Mouse (Mus musculus) MEL (cell line): ENCODE measurements around the gene Zfp146. TPM values are rescaled to one million over a fixed set of nuclear protein-coding genes. Genes with fewer than 3 reads are reported as not detected.
"Not testable (repeated sequence)": the region's sequence is repeated elsewhere in the genome, so short reads cannot be mapped to it uniquely, and the experiment has no call there.

Experiments used
- DNase-seq: peaks from one replicate; pipeline ENCODE4 v3.0.0; 2011; ENCODE audit warnings: low read depth, low spot score
- H3K27ac ChIP-seq: 2 replicates; pipeline ENCODE4 v1.5.1; 2012; ENCODE audit warnings: low read depth, mild to moderate bottlenecking, control low read depth, low read length, moderate library complexity; ENCODE audit not compliant: control insufficient read depth
- H3K27me3 ChIP-seq, 2 experiments: fragments of 150-350 bp in 1 of 2; sonication (generic) in 1 of 2; 2 replicates each; pipeline ENCODE4 v1.6.1; 2012; ENCODE audit warnings: low read length in 2 of 2, mild to moderate bottlenecking in 2 of 2, improper control_type of control experiment in 1 of 2, moderate library complexity in 1 of 2; ENCODE audit not compliant: insufficient read depth in 2 of 2, control insufficient read depth in 1 of 2
- H3K36me3 ChIP-seq, 2 experiments: 2 replicates each; pipeline ENCODE4 v1.6.1; 2012 to 2014; ENCODE audit warnings: low read length in 2 of 2, improper control_type of control experiment in 1 of 2, inconsistent platforms in 1 of 2, mild to moderate bottlenecking in 1 of 2; ENCODE audit not compliant: insufficient read depth in 2 of 2, control insufficient read depth in 1 of 2
- H3K4me1 ChIP-seq, 2 experiments: fragments of 150-350 bp in 1 of 2; sonication (generic) in 1 of 2; 2 replicates each; pipeline ENCODE4 v1.6.1; 2012; ENCODE audit warnings: low read length in 2 of 2, improper control_type of control experiment in 1 of 2, mild to moderate bottlenecking in 1 of 2; ENCODE audit not compliant: insufficient read depth in 2 of 2, control insufficient read depth in 1 of 2
- H3K4me3 ChIP-seq, 2 experiments: fragments of 150-350 bp in 1 of 2; sonication (generic) in 1 of 2; 2 replicates each; pipeline ENCODE4 v1.5.1; 2012; ENCODE audit warnings: low read depth in 2 of 2, low read length in 2 of 2, mild to moderate bottlenecking in 2 of 2, moderate library complexity in 2 of 2, control low read depth in 1 of 2, improper control_type of control experiment in 1 of 2; ENCODE audit not compliant: control insufficient read depth in 1 of 2, insufficient read depth in 1 of 2
- H3K79me2 ChIP-seq: 2 replicates; pipeline ENCODE4 v1.6.1; 2012; ENCODE audit warnings: mild to moderate bottlenecking, low read length, moderate library complexity; ENCODE audit not compliant: control insufficient read depth, poor library complexity, insufficient read depth
- H3K9ac ChIP-seq: 2 replicates; pipeline ENCODE4 v1.6.1; 2012; ENCODE audit warnings: low read depth, mild to moderate bottlenecking, control low read depth, low read length, moderate library complexity; ENCODE audit not compliant: control insufficient read depth, poor library complexity, severe bottlenecking
- H3K9me3 ChIP-seq: fragments of 150-350 bp; sonication (generic); replicated peaks from 2 replicates; pipeline ENCODE4 v1.6.1; 2012; ENCODE audit warnings: mild to moderate bottlenecking, low read length, improper control_type of control experiment, moderate library complexity; ENCODE audit not compliant: insufficient read depth
- CHD1 ChIP-seq: IDR thresholded peaks from 2 replicates; pipeline ENCODE4 v1.6.1; 2012; ENCODE audit warnings: low read depth, mild to moderate bottlenecking, inconsistent platforms, low read length, improper control_type of control experiment
- CHD2 ChIP-seq: IDR thresholded peaks from 2 replicates; pipeline ENCODE4 v1.6.1; 2011; ENCODE audit warnings: low read length, improper control_type of control experiment
- ELF1 ChIP-seq: IDR thresholded peaks from 2 replicates; pipeline ENCODE4 v1.6.1; 2014; ENCODE audit warnings: low read depth, mild to moderate bottlenecking, inconsistent platforms, low read length, improper control_type of control experiment, moderate library complexity
- EP300 ChIP-seq, 2 experiments: IDR thresholded peaks; 2 replicates each; pipeline ENCODE4 v1.6.1; 2011; ENCODE audit warnings: improper control_type of control experiment in 2 of 2, low read length in 2 of 2, low read depth in 1 of 2, mild to moderate bottlenecking in 1 of 2
- ETS1 ChIP-seq: IDR thresholded peaks from 2 replicates; pipeline ENCODE4 v1.6.1; 2012; ENCODE audit warnings: low read depth, mild to moderate bottlenecking, inconsistent platforms, low read length, improper control_type of control experiment, moderate library complexity
- GATA1 ChIP-seq: IDR thresholded peaks from 2 replicates; pipeline ENCODE4 v1.6.1; 2011; ENCODE audit warnings: low read depth, low read length, improper control_type of control experiment
- HCFC1 ChIP-seq: IDR thresholded peaks from 2 replicates; pipeline ENCODE4 v1.6.1; 2012; ENCODE audit warnings: low read depth, mild to moderate bottlenecking, inconsistent platforms, low read length, improper control_type of control experiment, moderate library complexity
- JUND ChIP-seq: IDR thresholded peaks from 2 replicates; pipeline ENCODE4 v1.6.1; 2011; ENCODE audit warnings: low read depth, mild to moderate bottlenecking, improper control_type of control experiment, low read length
- MAX ChIP-seq: IDR thresholded peaks from 2 replicates; pipeline ENCODE4 v1.6.1; 2011; ENCODE audit warnings: low read length, improper control_type of control experiment
- MEF2A ChIP-seq: IDR thresholded peaks from 2 replicates; pipeline ENCODE4 v1.6.1; 2014; ENCODE audit warnings: low read depth, mild to moderate bottlenecking, inconsistent platforms, low read length, improper control_type of control experiment; ENCODE audit not compliant: poor library complexity, insufficient replicate concordance, severe bottlenecking; ENCODE audit errors: extremely low read depth
- SIN3A ChIP-seq: IDR thresholded peaks from 2 replicates; pipeline ENCODE4 v1.6.1; 2012; ENCODE audit warnings: low read length, improper control_type of control experiment, inconsistent platforms
- TAL1 ChIP-seq: IDR thresholded peaks from 2 replicates; pipeline ENCODE4 v1.6.1; 2012; ENCODE audit warnings: mild to moderate bottlenecking, inconsistent platforms, low read length, moderate library complexity, mixed read lengths
- TBP ChIP-seq: IDR thresholded peaks from 2 replicates; pipeline ENCODE4 v1.8.0; 2011; ENCODE audit warnings: low read depth, low read length, improper control_type of control experiment
- UBTF ChIP-seq: IDR thresholded peaks from 2 replicates; pipeline ENCODE4 v1.6.1; 2012; ENCODE audit warnings: low read depth, mild to moderate bottlenecking, inconsistent platforms, low read length, improper control_type of control experiment, moderate library complexity, borderline replicate concordance; ENCODE audit not compliant: insufficient read depth
- ZMIZ1 ChIP-seq: IDR thresholded peaks from 2 replicates; pipeline ENCODE4 v1.6.1; 2012; ENCODE audit warnings: low read depth, mild to moderate bottlenecking, inconsistent platforms, low read length, improper control_type of control experiment, moderate library complexity
- ZNF384 ChIP-seq: IDR thresholded peaks from 2 replicates; pipeline ENCODE4 v1.6.1; 2012; ENCODE audit warnings: low read depth, mild to moderate bottlenecking, inconsistent platforms, low read length, improper control_type of control experiment
- polyA plus RNA-seq, 2 experiments: library from polyadenylated mRNA; stranded (reverse) in 1 of 2; unstranded in 1 of 2; fragments of >175 nt in 1 of 2; fragments of >200 nt in 1 of 2; gene quantifications; 2 replicates each; pipeline versions ENCODE4 v1.2.1 to v1.2.4; 2012; ENCODE audit warnings: low replicate concordance in 2 of 2, low read depth in 1 of 2; ENCODE audit not compliant: insufficient read length in 2 of 2, insufficient read depth in 1 of 2, missing spikeins in 1 of 2
- total RNA-seq: library from RNA; depleted of rRNA; stranded (reverse); fragments of 300-350 nt; gene quantifications from 2 replicates; pipeline ENCODE4 v1.2.3, GENCODE M21; 2012; rRNA removed

Gene Zfp146
- total and polyA plus RNA-seq, 3 experiments = 35.5 to 38.9 TPM; not detected in 1

DNA sequence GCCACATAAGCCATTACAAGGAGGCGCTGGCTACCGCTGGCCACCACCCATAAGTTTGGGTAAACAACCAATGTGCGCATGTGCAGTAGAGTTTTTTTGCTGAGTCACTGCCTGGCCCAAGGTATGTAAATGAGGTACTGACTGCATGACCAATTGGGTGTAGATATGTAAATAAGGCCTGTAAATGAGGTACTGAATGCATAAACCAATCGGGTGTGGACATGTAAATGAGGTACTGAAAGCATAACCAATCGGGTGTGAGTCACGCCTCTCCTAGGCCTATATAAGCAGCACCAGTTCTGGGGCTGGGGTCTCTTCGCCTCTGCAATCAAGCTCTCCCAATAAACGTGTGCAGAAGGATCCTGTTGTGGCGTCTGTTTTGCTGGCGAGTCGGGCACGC is 51.6 kb downstream of the Zfp146 start:
- H3K36me3 ChIP-seq, H3K27me3 ChIP-seq, H3K79me2 ChIP-seq, H3K4me1 ChIP-seq, H3K9ac ChIP-seq, H3K4me3 ChIP-seq, H3K9me3 ChIP-seq: not testable (repeated sequence)
- H3K27ac ChIP-seq = peak overlapping the region; percentile 35; the same call in 1 of the 2 replicates
- DNase-seq = peak; percentile 73
- TF ChIP-seq TBP = peak; percentile 64
- TF ChIP-seq, all 39 proteins: peak for 1; not testable (repeated sequence) for 38

DNA sequence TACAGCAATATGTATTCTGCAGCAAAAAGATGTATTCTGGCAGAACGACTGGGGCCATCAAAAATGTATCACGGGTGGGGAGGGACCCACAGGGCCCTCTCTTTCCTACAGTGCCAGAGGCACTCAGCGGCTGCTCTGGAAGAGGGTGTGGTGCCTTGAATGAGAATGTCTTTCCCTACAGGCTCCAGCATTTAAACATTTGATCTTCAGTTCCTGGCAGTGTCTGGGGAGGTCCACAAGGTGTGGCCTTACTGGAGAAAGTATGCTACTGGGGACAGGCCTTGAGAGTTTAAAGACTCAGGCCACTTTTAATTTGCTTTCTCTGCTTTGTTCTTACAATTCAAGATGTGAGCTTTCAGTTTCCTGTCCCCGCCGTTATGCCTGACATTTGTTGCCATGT is 53.5 kb downstream of the Zfp146 start:
- TF ChIP-seq ZNF384 (no peak), EP300 (IDR thresholded peaks at IDR 0.05; ENCODE audit: low read depth in 1 of 2, low read length in 2 of 2) (no peak), GATA1 (no peak), ZMIZ1 (no peak), ETS1 (no peak), HCFC1 (no peak), CHD2 (no peak), ELF1 (no peak), JUND (no peak), TAL1 (no peak), UBTF (no peak), SIN3A (no peak), MEF2A (no peak), MAX (no peak), CHD1 (no peak)
- no peaks in the 10 kb centered on the region for H3K36me3 ChIP-seq
- H3K4me1 ChIP-seq = no peaks in the 10 kb centered on the region
- H3K27ac ChIP-seq = no peak overlapping the region
- no peaks in the 10 kb centered on the region for H3K27me3 ChIP-seq
- H3K79me2 ChIP-seq = no peaks in the 10 kb centered on the region
- no peak overlapping the region for H3K9ac ChIP-seq
- no peak overlapping the region for H3K4me3 ChIP-seq
- no peak for DNase-seq
- H3K9me3 ChIP-seq = no peaks in the 10 kb centered on the region

Other genes starting within 250 kb of the Zfp146 start
- gene Zfp74, start 215.7 kb downstream of the Zfp146 start, total RNA-seq = 3.5 and 4.8 TPM in 2 replicates
- gene Zfp74, start 215.7 kb downstream of the Zfp146 start, polyA plus RNA-seq = 1 to 10 TPM in 1 of 2 experiments, not detected in 1; 9.4 TPM
- gene Zfp568, start 185.8 kb downstream of the Zfp146 start, total RNA-seq = 12.5 and 14.3 TPM in 2 replicates
- 100 to 1,000 TPM in 1 of 2 experiments, 10 to 100 TPM in 1; 15.4 to 141 TPM for gene Zfp568, start 185.8 kb downstream of the Zfp146 start, polyA plus RNA-seq
- gene Zfp14, start 118.4 kb downstream of the Zfp146 start, total RNA-seq = 0.16 and 0.39 TPM in 2 replicates
- gene Zfp14, start 118.4 kb downstream of the Zfp146 start, polyA plus RNA-seq = under 1 TPM in 1 of 2 experiments, not detected in 1; 0.25 TPM
- gene Zfp82, start 96.8 kb downstream of the Zfp146 start, total RNA-seq = 2.2 and 2.4 TPM in 2 replicates
- gene Zfp82, start 96.8 kb downstream of the Zfp146 start, polyA plus RNA-seq = 1 to 10 TPM in 1 of 2 experiments, not detected in 1; 2.0 TPM
- gene Gm26920, start 79.3 kb downstream of the Zfp146 start, total RNA-seq = 0.62 TPM in 1 of 2 replicates, not detected in the other
- not detected for gene Gm26920, start 79.3 kb downstream of the Zfp146 start, polyA plus RNA-seq
- 7.3 and 8.0 TPM in 2 replicates for gene Zfp566, start 79.2 kb downstream of the Zfp146 start, total RNA-seq
- gene Zfp566, start 79.2 kb downstream of the Zfp146 start, polyA plus RNA-seq = 1 to 10 TPM in 1 of 2 experiments, not detected in 1; 8.0 TPM
- gene Zfp260, start 75.0 kb downstream of the Zfp146 start, total RNA-seq = 5.5 and 6.2 TPM in 2 replicates
- 1 to 10 TPM in 1 of 2 experiments, not detected in 1; 4.8 TPM for gene Zfp260, start 75.0 kb downstream of the Zfp146 start, polyA plus RNA-seq
- gene Zfp382, start 47.8 kb downstream of the Zfp146 start, total RNA-seq = 3.9 and 8.2 TPM in 2 replicates
- 1 to 10 TPM in 1 of 2 experiments, not detected in 1; 7.1 TPM for gene Zfp382, start 47.8 kb downstream of the Zfp146 start, polyA plus RNA-seq
- gene Cox7a1, start 14.4 kb upstream of the Zfp146 start, total RNA-seq = 8.9 and 9.9 TPM in 2 replicates
- gene Cox7a1, start 14.4 kb upstream of the Zfp146 start, polyA plus RNA-seq = 10 to 100 TPM in 1 of 2 experiments, not detected in 1; 11.1 TPM
- gene Capns1, start 29.1 kb upstream of the Zfp146 start, total RNA-seq = 31.7 and 38.3 TPM in 2 replicates
- 100 to 1,000 TPM in 1 of 2 experiments, not detected in 1; 354 TPM for gene Capns1, start 29.1 kb upstream of the Zfp146 start, polyA plus RNA-seq
- gene Polr2i, start 62.2 kb upstream of the Zfp146 start, total RNA-seq = 109 and 128 TPM in 2 replicates
- 100 to 1,000 TPM in 1 of 2 experiments, not detected in 1; 118 TPM for gene Polr2i, start 62.2 kb upstream of the Zfp146 start, polyA plus RNA-seq
- gene Tbcb, start 62.5 kb upstream of the Zfp146 start, total RNA-seq = 54.8 and 55.0 TPM in 2 replicates
- 10 to 100 TPM in 1 of 2 experiments, not detected in 1; 72.6 TPM for gene Tbcb, start 62.5 kb upstream of the Zfp146 start, polyA plus RNA-seq
- not detected in 2 replicates for gene Ovol3, start 66.0 kb upstream of the Zfp146 start, total RNA-seq
- gene Ovol3, start 66.0 kb upstream of the Zfp146 start, polyA plus RNA-seq = under 1 TPM in 1 of 2 experiments, not detected in 1; 0.17 TPM
- 0.42 and 0.73 TPM in 2 replicates for gene Thap8, start 110.3 kb upstream of the Zfp146 start, total RNA-seq
- gene Thap8, start 110.3 kb upstream of the Zfp146 start, polyA plus RNA-seq = under 1 TPM in 1 of 2 experiments, not detected in 1; 0.46 TPM
- 4.9 and 6.5 TPM in 2 replicates for gene Wdr62, start 110.7 kb upstream of the Zfp146 start, total RNA-seq
- 10 to 100 TPM; 30.5 to 44.8 TPM for gene Wdr62, start 110.7 kb upstream of the Zfp146 start, polyA plus RNA-seq
- not detected in 2 replicates for gene Clip3, start 122.0 kb upstream of the Zfp146 start, total RNA-seq
- gene Clip3, start 122.0 kb upstream of the Zfp146 start, polyA plus RNA-seq = under 1 TPM in 1 of 2 experiments, not detected in 1; 0.19 TPM
- 15.0 and 16.2 TPM in 2 replicates for gene Alkbh6, start 139.0 kb upstream of the Zfp146 start, total RNA-seq
- gene Alkbh6, start 139.0 kb upstream of the Zfp146 start, polyA plus RNA-seq = 10 to 100 TPM in 1 of 2 experiments, not detected in 1; 24.6 TPM
- 0.31 and 0.42 TPM in 2 replicates for gene Syne4, start 145.1 kb upstream of the Zfp146 start, total RNA-seq
- under 1 TPM in 1 of 2 experiments, not detected in 1; 0.82 TPM for gene Syne4, start 145.1 kb upstream of the Zfp146 start, polyA plus RNA-seq
- gene E130208F15Rik, start 152.0 kb upstream of the Zfp146 start, total RNA-seq = 0.92 and 0.96 TPM in 2 replicates
- 1 to 10 TPM in 1 of 2 experiments, not detected in 1; 3.2 TPM for gene E130208F15Rik, start 152.0 kb upstream of the Zfp146 start, polyA plus RNA-seq
- gene Sdhaf1, start 154.1 kb upstream of the Zfp146 start, total RNA-seq = 4.3 and 4.5 TPM in 2 replicates
- gene Sdhaf1, start 154.1 kb upstream of the Zfp146 start, polyA plus RNA-seq = 1 to 10 TPM in 1 of 2 experiments, not detected in 1; 8.1 TPM
- gene Lrfn3, start 193.0 kb upstream of the Zfp146 start, total RNA-seq = not detected in 2 replicates
- not detected for gene Lrfn3, start 193.0 kb upstream of the Zfp146 start, polyA plus RNA-seq
- gene Tyrobp, start 244.0 kb upstream of the Zfp146 start, total RNA-seq = 2.8 and 3.9 TPM in 2 replicates
- 10 to 100 TPM in 1 of 2 experiments, not detected in 1; 13.6 TPM for gene Tyrobp, start 244.0 kb upstream of the Zfp146 start, polyA plus RNA-seq